Mouse (Mus musculus): ENCODE measurements around the gene Procr.

GRCm38 (mm10) chr2:155774927-155775684 is 24.2 kb downstream of the Procr start, which contains the start of gene Mmp24:
- TF ChIP-seq CTCF (IDR thresholded peaks at IDR 0.05; ENCODE audit: extremely low read depth, insufficient read depth, insufficient read length, insufficient replicate concordance), result no peak
- TF ChIP-seq POLR2A (IDR thresholded peaks at IDR 0.05; ENCODE audit: low read depth, low read length), result no peak

Data from spleen, adult 2 months (tissue).